8 mouse cellular contexts compared by ENCODE assay signal in genomic region chr2:152111920-152112319, GRCm38 (mm10). TPM values are rescaled to one million over a fixed set of nuclear protein-coding genes. Genes with fewer than 3 reads are reported as not detected.
A peak's percentile ranks its signal among the peaks of the same experiment; 100 is the strongest.
DNase-seq lines count a peak whose midpoint lies in the region; ATAC-seq and TF ChIP-seq lines count a peak whose summit lies in the region.

No protein-coding gene starts in this region.

- no peak overlapping the region for H3K27ac ChIP-seq in lung, embryonic 14.5 days (ENCODE audit: low read depth)
- H3K27ac ChIP-seq in thymus, adult 2 months (ENCODE audit: control insufficient read depth, insufficient read depth, low read length) = no peak overlapping the region

- H3K9ac ChIP-seq in lung, embryonic 14.5 days = no peak overlapping the region

- H3K4me1 ChIP-seq in lung, embryonic 14.5 days (ENCODE audit: insufficient read depth) = no peaks in the 10 kb centered on the region
- H3K4me1 ChIP-seq in thymus, adult 2 months (replicated peaks; ENCODE audit: control insufficient read depth, insufficient read depth, low read length) = peaks cover 4% of the 10 kb centered on the region

- 7% methylated on average over 7 of the region's 7 CpGs for WGBS in lung, embryonic 14.5 days
- 14% methylated on average over 7 of the region's 7 CpGs for WGBS in thymus, adult 2 months

- H3K27me3 ChIP-seq in lung, embryonic 14.5 days (ENCODE audit: insufficient read depth, low read length) = peaks cover 7% of the 10 kb centered on the region
- no peaks in the 10 kb centered on the region; the same call in 1 of the 2 replicates for H3K27me3 ChIP-seq in thymus, adult 2 months (ENCODE audit: control insufficient read depth, insufficient read depth, low read length)

- no peak overlapping the region for H3K4me2 ChIP-seq in lung, embryonic 14.5 days

- TF ChIP-seq POLR2A in thymus, adult 2 months (IDR thresholded peaks at IDR 0.05; ENCODE audit: control insufficient read depth, extremely low read depth, insufficient read depth, low read length, poor library complexity) = no peak

- H3K36me3 ChIP-seq in lung, embryonic 14.5 days (ENCODE audit: insufficient read depth) = no peaks in the 10 kb centered on the region
- H3K36me3 ChIP-seq in thymus, adult 2 months (ENCODE audit: control insufficient read depth, insufficient read depth, low read length) = no peaks in the 10 kb centered on the region

- peak; percentile 69 for ATAC-seq in frontal cortex, adult (ENCODE audit: low TSS enrichment)
- ATAC-seq in hematopoietic stem cell, adult 5-6 weeks (replicated peaks in 1 of 2; ENCODE audit: insufficient read depth in 1 of 2, low FRiP score in 2 of 2, low TSS enrichment in 1 of 2, low read depth in 1 of 2, poor library complexity in 2 of 2, severe bottlenecking in 2 of 2) = peak; percentile 83 to 87
- peak; percentile 89 for ATAC-seq in lung, embryonic 14.5 days (ENCODE audit: insufficient read depth)

- peak; percentile 100 for TF ChIP-seq CTCF in lung, embryonic 14.5 days (IDR thresholded peaks at IDR 0.05; ENCODE audit: low read depth)
- peak; percentile 90; the same call in 1 of the 2 replicates for TF ChIP-seq CTCF in thymus, adult 2 months (IDR thresholded peaks at IDR 0.05; ENCODE audit: borderline replicate concordance, control insufficient read depth, extremely low read depth, insufficient read depth, low read length, poor library complexity)

- DNase-seq in MN1 (ENCODE audit: low spot score) = peak; percentile 88
- peak; percentile 92 for DNase-seq in cerebellum, adult 9-10 months
- DNase-seq in layer of hippocampus, adult 8-10 months (ENCODE audit: low spot score in 2 of 2) = peak; percentile 85 to 96
- DNase-seq in lung, embryonic 14.5 days = peak; percentile 98
- DNase-seq in ovary, adult 18-20 months (ENCODE audit: low spot score) = peak; percentile 69
- peak; percentile 84 for DNase-seq in thymus, adult 2 months

- H3K4me3 ChIP-seq in lung, embryonic 14.5 days (ENCODE audit: low read depth, low read length) = no peak overlapping the region
- H3K4me3 ChIP-seq in thymus, adult 2 months (ENCODE audit: control insufficient read depth, insufficient read depth, low read length) = no peak overlapping the region

- no peaks in the 10 kb centered on the region for H3K9me3 ChIP-seq in lung, embryonic 14.5 days (ENCODE audit: low read depth, low read length)

RNA-seq across cellular contexts. Expression of gene Srxn1, which starts 6.6 kb away (rescaled TPM):
- 13.4 and 16.3 TPM in 2 replicates for total RNA-seq in hematopoietic stem cell, adult 5-6 weeks (2017)
- 10 to 100 TPM; 65.7 to 77.7 (median 72.6) TPM for total RNA-seq in layer of hippocampus, adult 8-10 months (2022)
- 5.6 and 6.6 TPM in 2 replicates for polyA plus RNA-seq in lung, embryonic 14.5 days (2014; fragmentation: Nextera tagmentation; extraction: Ambion mirVana)
- 46.8 and 50.3 TPM in 2 replicates for polyA plus RNA-seq in thymus, adult 2 months (2012; rRNA removed)

RNA-seq across cellular contexts. Expression of gene Scrt2, which starts 30.6 kb away (rescaled TPM):
- not detected in 2 replicates for total RNA-seq in hematopoietic stem cell, adult 5-6 weeks (2017)
- total RNA-seq in layer of hippocampus, adult 8-10 months (2022) = 10 to 100 TPM; 16.9 to 20.3 (median 18.4) TPM
- not detected in 2 replicates for polyA plus RNA-seq in lung, embryonic 14.5 days (2014; fragmentation: Nextera tagmentation; extraction: Ambion mirVana)
- polyA plus RNA-seq in thymus, adult 2 months (2012; rRNA removed) = 0.16 and 0.27 TPM in 2 replicates

RNA-seq across cellular contexts. Expression of gene Tcf15, which starts 31.4 kb away (rescaled TPM):
- total RNA-seq in hematopoietic stem cell, adult 5-6 weeks (2017) = 4.3 and 10.6 TPM in 2 replicates
- total RNA-seq in layer of hippocampus, adult 8-10 months (2022) = 1 to 10 TPM; 2.0 to 3.9 (median 2.7) TPM
- 9.9 and 11.0 TPM in 2 replicates for polyA plus RNA-seq in lung, embryonic 14.5 days (2014; fragmentation: Nextera tagmentation; extraction: Ambion mirVana)
- 3.4 and 5.0 TPM in 2 replicates for polyA plus RNA-seq in thymus, adult 2 months (2012; rRNA removed)

Comparison
In these comparisons a context has a peak if more than half of its experiments do, and no peak if none do; other contexts are left out.
1. RNA of gene Scrt2, which starts 30.6 kb away (total RNA-seq): 16.9 to 20.3 TPM in layer of hippocampus, adult 8-10 months; not detected in hematopoietic stem cell, adult 5-6 weeks; every median in the first group is over 10 times any median in the second.
2. Peak in every context shown above with its lines, with median percentiles within 50 percentile points of each other: DNase-seq and ATAC-seq.